Mouse (Mus musculus) cerebellum, adult 8-10 months (tissue): Measurements from ENCODE around the gene Rccd1.

Experiments used
- DNase-seq: peaks from one replicate; pipeline ENCODE4 v3.0.0; 2022

Gene Rccd1

DNA sequence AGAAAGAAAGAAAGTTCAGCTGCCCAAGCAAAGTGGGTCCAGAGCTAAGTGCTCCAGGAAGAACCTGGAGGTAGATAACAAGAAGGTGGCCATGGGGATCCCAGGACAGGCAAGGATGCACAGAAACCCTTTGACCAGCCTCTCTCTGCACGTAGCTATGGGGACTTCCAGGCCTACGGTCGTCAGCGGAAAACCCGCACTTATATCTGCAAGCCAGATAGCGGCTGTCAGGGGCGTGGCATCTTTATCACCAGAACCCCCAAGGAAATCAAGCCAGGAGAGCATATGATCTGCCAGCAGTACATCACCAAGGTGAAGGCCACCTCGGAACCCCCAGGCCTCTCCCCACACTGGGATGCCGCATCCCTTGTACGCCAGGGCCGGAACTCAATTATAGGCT lies 71.4 kb downstream of the Rccd1 start:
- no peak for DNase-seq

DNA sequence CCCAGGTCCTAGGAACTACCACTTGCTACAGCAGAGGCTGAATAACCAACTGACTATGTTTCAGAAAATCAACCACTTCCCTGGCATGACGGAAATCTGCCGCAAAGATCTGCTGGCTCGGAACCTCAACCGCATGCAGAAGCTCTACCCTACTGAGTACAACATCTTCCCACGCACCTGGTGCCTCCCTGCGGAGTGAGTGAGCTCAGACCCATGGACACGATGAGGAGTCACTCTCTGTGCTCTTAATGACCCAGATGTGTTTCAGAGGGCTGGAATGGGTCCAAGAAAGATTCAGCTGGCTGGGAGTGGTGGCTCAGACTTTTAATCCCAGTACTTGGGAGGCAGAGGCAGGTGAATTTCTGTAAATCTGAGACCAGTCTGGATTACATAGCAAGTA lies 71.8 kb downstream of the Rccd1 start:
- DNase-seq = no peak

DNA sequence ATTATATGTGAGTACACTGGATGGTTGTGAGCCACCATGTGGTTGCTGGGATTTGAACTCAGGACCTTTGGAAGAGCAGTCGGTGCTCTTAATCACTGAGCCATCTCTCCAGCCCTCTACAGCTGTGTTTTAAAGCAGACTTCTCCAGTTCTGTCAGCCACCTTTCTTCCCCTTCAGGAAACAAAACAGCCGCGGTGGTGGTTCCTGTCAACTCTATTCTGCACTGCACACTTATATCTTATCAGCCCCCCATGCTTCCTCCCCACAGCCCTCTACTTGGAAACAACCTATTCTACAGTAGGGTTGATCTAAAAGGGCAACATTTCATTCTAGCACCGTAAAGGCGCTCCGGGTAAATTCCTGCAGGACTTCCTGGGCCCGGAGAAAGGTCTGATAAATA lies 77.4 kb downstream of the Rccd1 start:
- no peak for DNase-seq

DNA sequence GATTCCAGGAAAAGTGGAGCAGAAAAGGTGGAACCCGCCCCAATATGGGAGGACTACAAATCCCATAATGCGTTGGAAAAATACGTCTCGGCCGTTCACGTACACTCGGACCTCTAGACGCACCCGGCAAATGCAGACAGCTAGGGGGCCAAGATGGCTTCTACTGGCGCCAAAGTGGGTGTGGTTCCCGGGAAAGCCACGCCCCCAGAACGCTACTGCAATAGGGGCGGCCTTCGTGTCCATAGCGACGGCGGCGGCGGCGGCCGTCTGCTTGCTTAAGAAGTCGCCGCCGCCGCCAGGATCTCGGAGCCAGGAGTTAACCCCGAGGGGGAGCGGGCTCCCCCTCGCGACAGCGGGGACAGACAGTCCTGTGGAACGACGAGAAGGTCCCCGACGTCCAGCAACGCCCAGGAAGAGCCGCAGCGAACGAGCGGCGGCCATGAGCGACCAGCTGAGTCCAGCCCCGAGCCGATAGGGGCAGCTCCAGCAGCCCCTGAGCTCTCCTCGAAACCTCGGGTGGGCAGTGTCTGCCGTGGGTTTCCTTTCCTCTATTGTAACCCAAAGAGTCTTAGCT lies 78.0 kb downstream of the Rccd1 start, which contains the start of gene Ttll13:
TSS of gene Ttll13 (plus strand) at position 229 of the 574 bp plus-strand sequence.
- DNase-seq = peak; percentile 94

GRCm38 (mm10) chr7:80244851-80245250 lies 79.4 kb downstream of the Rccd1 start:
- no peak for DNase-seq
